ENCODE assay signal across 17 mouse cellular contexts in the genomic region with DNA sequence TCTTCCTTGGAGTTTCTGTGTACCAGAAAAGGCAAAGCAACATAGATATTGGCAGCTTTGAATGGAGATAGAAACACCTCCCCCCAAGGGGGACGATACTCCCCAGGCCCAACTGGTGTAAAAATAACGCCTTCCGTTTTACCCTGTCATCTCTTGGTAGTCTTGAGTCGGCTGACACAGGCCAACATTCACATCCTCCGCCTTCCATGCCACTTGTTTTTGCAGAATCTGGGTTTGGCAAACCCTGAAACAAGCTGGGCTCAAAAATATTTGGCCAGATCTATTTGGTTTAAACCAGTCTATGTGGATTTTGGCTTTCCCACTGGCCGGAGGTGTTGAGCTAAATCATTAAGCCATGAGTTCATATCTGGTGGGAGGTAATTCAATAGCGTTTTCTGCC. TPM values are rescaled to one million over a fixed set of nuclear protein-coding genes. Genes with fewer than 3 reads are reported as not detected.
DNase-seq lines count a peak whose midpoint lies in the region; ATAC-seq and TF ChIP-seq lines count a peak whose summit lies in the region.
"Had no signal": no experiment of that assay in that cellular context is flagged by ENCODE, and none has a peak within 500 bp of the region (broad histone marks: within the 10 kb centered on the region; RNA-seq: fewer than 3 reads in every experiment).

No protein-coding gene starts in this region.

- DNase-seq in testis, postnatal 10 days (ENCODE audit: low spot score) = no peak
- no peak for DNase-seq in hindbrain, embryonic 10.5 days (ENCODE audit: low spot score)
- DNase-seq in urinary bladder, postnatal 14 days (ENCODE audit: low spot score) = no peak
- no peak for DNase-seq in cerebellum, postnatal 4 days (ENCODE audit: low spot score in 2 of 2)
- no peak for DNase-seq in thymus, postnatal 14 days
- DNase-seq: adrenal gland, postnatal 10 days; heart, adult 11 months; kidney, adult 11 months; kidney, postnatal 14 days had no signal

- ATAC-seq in midbrain, embryonic 12.5 days (ENCODE audit: low FRiP score, low read depth) = no peak

- H3K4me2 ChIP-seq in midbrain, embryonic 12.5 days (replicated peaks) = peak overlapping the region; percentile 83

- H3K9ac ChIP-seq in midbrain, embryonic 12.5 days (replicated peaks) = peak overlapping the region; percentile 15
- H3K9ac ChIP-seq: limb, embryonic 12.5 days; liver, embryonic 15.5 days had no signal

- H3K9me3 ChIP-seq in hindbrain, embryonic 10.5 days = no peaks in the 10 kb centered on the region
- no peaks in the 10 kb centered on the region for H3K9me3 ChIP-seq in midbrain, embryonic 12.5 days
- H3K9me3 ChIP-seq: G1E; limb, embryonic 12.5 days; liver, embryonic 15.5 days had no signal

- H3K4me1 ChIP-seq in testis, adult 2 months (ENCODE audit: control insufficient read depth, insufficient read depth, low read length) = peaks cover 7% of the 10 kb centered on the region
- H3K4me1 ChIP-seq in hindbrain, embryonic 10.5 days (replicated peaks) = peaks cover 27% of the 10 kb centered on the region
- H3K4me1 ChIP-seq in midbrain, embryonic 12.5 days = peaks cover 24% of the 10 kb centered on the region
- peaks cover 11% of the 10 kb centered on the region for H3K4me1 ChIP-seq in olfactory bulb, adult 2 months (ENCODE audit: control insufficient read depth, insufficient read depth, low read length)

- H3K27ac ChIP-seq in testis, adult 2 months (ENCODE audit: control insufficient read depth, insufficient read depth, low read depth, low read length) = peak overlapping the region; percentile 45; the same call in 1 of the 2 replicates
- H3K27ac ChIP-seq in hindbrain, embryonic 10.5 days = no peak overlapping the region
- no peak overlapping the region for H3K27ac ChIP-seq in midbrain, embryonic 12.5 days (replicated peaks)
- H3K27ac ChIP-seq in olfactory bulb, adult 2 months (ENCODE audit: insufficient read depth, low read depth, low read length) = peak overlapping the region; percentile 27; the same call in 1 of the 2 replicates
- H3K27ac ChIP-seq: limb, embryonic 12.5 days; liver, embryonic 15.5 days; macrophage had no signal

- peak overlapping the region; percentile 91 for H3K4me3 ChIP-seq in testis, adult 2 months (ENCODE audit: control insufficient read depth, low read depth, low read length)
- peak overlapping the region; percentile 74 for H3K4me3 ChIP-seq in hindbrain, embryonic 10.5 days
- H3K4me3 ChIP-seq in midbrain, embryonic 12.5 days = peak overlapping the region; percentile 88
- H3K4me3 ChIP-seq in olfactory bulb, adult 2 months (ENCODE audit: insufficient read depth, low read depth, low read length) = peak overlapping the region; percentile 80
- H3K4me3 ChIP-seq: myocyte had no signal

- WGBS in hindbrain, embryonic 10.5 days = 83% methylated on average over 7 of the region's 7 CpGs
- 86% methylated on average over 7 of the region's 7 CpGs for WGBS in midbrain, embryonic 12.5 days
- WGBS in olfactory bulb, adult 2 months = 22% methylated on average over 7 of the region's 7 CpGs

- no peaks in the 10 kb centered on the region for H3K36me3 ChIP-seq in testis, adult 2 months (ENCODE audit: control insufficient read depth, insufficient read depth, low read length)
- no peaks in the 10 kb centered on the region for H3K36me3 ChIP-seq in hindbrain, embryonic 10.5 days
- H3K36me3 ChIP-seq in midbrain, embryonic 12.5 days = no peaks in the 10 kb centered on the region
- H3K36me3 ChIP-seq: G1E; limb, embryonic 12.5 days; liver, embryonic 15.5 days had no signal

- TF ChIP-seq POLR2A in testis, adult 2 months (IDR thresholded peaks at IDR 0.05; ENCODE audit: control insufficient read depth, low read depth, low read length) = no peak
- no peak for TF ChIP-seq POLR2A in olfactory bulb, adult 2 months (IDR thresholded peaks at IDR 0.05; ENCODE audit: insufficient read depth, low read depth, low read length)

- no peak for TF ChIP-seq CTCF in testis, adult 2 months (IDR thresholded peaks at IDR 0.05; ENCODE audit: control insufficient read depth, insufficient read depth, insufficient replicate concordance, low read depth, low read length)
- no peak for TF ChIP-seq CTCF in olfactory bulb, adult 2 months (IDR thresholded peaks at IDR 0.05; ENCODE audit: insufficient read depth, low read depth, low read length)

- no peaks in the 10 kb centered on the region for H3K27me3 ChIP-seq in testis, adult 2 months (ENCODE audit: control insufficient read depth, insufficient read depth, low read length)
- peaks cover 38% of the 10 kb centered on the region for H3K27me3 ChIP-seq in hindbrain, embryonic 10.5 days (ENCODE audit: insufficient read depth, poor library complexity, severe bottlenecking)
- peaks cover 7% of the 10 kb centered on the region; the same call in 1 of the 2 replicates for H3K27me3 ChIP-seq in midbrain, embryonic 12.5 days

RNA-seq across cellular contexts. Expression of a gene that starts 1.2 kb away (rescaled TPM):
- 1.2 TPM in 2 replicates for polyA plus RNA-seq in testis, adult 2 months (2012; rRNA removed)
- polyA plus RNA-seq in hindbrain, embryonic 10.5 days (2016; fragmentation: Nextera tagmentation; extraction: Ambion mirVana) = 1.4 and 2.4 TPM in 2 replicates
- polyA plus RNA-seq in midbrain, embryonic 12.5 days (2016; fragmentation: Nextera tagmentation; extraction: Ambion mirVana) = 4.4 and 5.0 TPM in 2 replicates
- not detected in 2 replicates for polyA plus RNA-seq in olfactory bulb, adult 2 months (2012; ENCODE audit: insufficient read depth, insufficient read length, low replicate concordance, missing spikeins)

Comparison
In these comparisons a context has a peak if more than half of its experiments do, and no peak if none do; other contexts are left out.
1. H3K27ac ChIP-seq: peak in testis, adult 2 months (single experiment) and olfactory bulb, adult 2 months (single experiment); none in hindbrain, embryonic 10.5 days (single experiment) and midbrain, embryonic 12.5 days (single experiment).
2. Peak in every context shown above with its lines, with median percentiles within 50 percentile points of each other: H3K4me3 ChIP-seq.